Mouse (Mus musculus) heart, postnatal 0 days (tissue): ENCODE measurements around the gene Wnk1. TPM values are rescaled to one million over a fixed set of nuclear protein-coding genes. Genes with fewer than 3 reads are reported as not detected.

Experiments
- ATAC-seq: fragments of 200-750 bp; cut with Nextera tagmentation; 2 replicates; pipeline ENCODE4 v1.8.0; 2017; ENCODE audit warnings: low read depth, moderate number of reproducible peaks, moderate library complexity; ENCODE audit not compliant: insufficient read depth
- DNase-seq: peaks from one replicate; pipeline ENCODE4 v3.0.0-alpha.2; 2016; ENCODE audit warnings: low spot score
- H3K27ac ChIP-seq: fragments of 300-500 bp; sonication (generic); 2 replicates; pipeline ENCODE4 v1.5.1; 2014; ENCODE audit warnings: low read depth, mild to moderate bottlenecking
- H3K27me3 ChIP-seq: fragments of 300-500 bp; sonication (generic); 2 replicates; pipeline ENCODE4 v1.6.1; 2014; ENCODE audit warnings: low read length, mixed read lengths; ENCODE audit not compliant: control insufficient read depth, insufficient read depth
- H3K36me3 ChIP-seq: fragments of 300-500 bp; sonication (generic); replicated peaks from 2 replicates; pipeline ENCODE4 v1.6.1; 2014; ENCODE audit warnings: low read length, mixed read lengths; ENCODE audit not compliant: control insufficient read depth, insufficient read depth
- H3K4me1 ChIP-seq: fragments of 300-500 bp; sonication (generic); 2 replicates; pipeline ENCODE4 v1.6.1; 2014; ENCODE audit warnings: antibody characterized with exemption; ENCODE audit not compliant: control insufficient read depth, insufficient read depth
- H3K4me2 ChIP-seq: fragments of 300-500 bp; sonication (generic); 2 replicates; pipeline ENCODE4 v1.6.1; 2014; ENCODE audit warnings: low read depth, mild to moderate bottlenecking, low read length, moderate library complexity
- H3K4me3 ChIP-seq: fragments of 300-500 bp; sonication (generic); 2 replicates; pipeline ENCODE4 v1.5.1; 2014; ENCODE audit warnings: low read depth, low read length
- H3K9ac ChIP-seq: fragments of 300-500 bp; sonication (generic); replicated peaks from 2 replicates; pipeline ENCODE4 v1.6.1; 2014; ENCODE audit warnings: low read depth, low read length, mixed read lengths
- H3K9me3 ChIP-seq: fragments of 300-500 bp; sonication (generic); replicated peaks from 2 replicates; pipeline ENCODE4 v1.6.1; 2016; ENCODE audit warnings: low read length; ENCODE audit not compliant: control insufficient read depth
- CTCF ChIP-seq: IDR thresholded peaks from 2 replicates; pipeline ENCODE4 v1.5.1; 2016; ENCODE audit warnings: antibody characterized with exemption, control low read depth, low read depth
- EP300 ChIP-seq: IDR thresholded peaks from 2 replicates; pipeline ENCODE4 v1.6.1; 2016; ENCODE audit warnings: antibody characterized with exemption, low read depth
- WGBS: fragments of 180-500 bp; shearing (Covaris S2); extraction: QIAGEN DNeasy Blood & Tissue Kit; methylation state at CpG from one replicate; pipeline ENCODE4 v1.1.7; 2014; 5-methylcytosine and 5-hydroxymethylcytosine counted together
- polyA plus RNA-seq: library from polyadenylated mRNA; unstranded; fragments of >200 nt; fragmentation: Nextera tagmentation; extraction: Ambion mirVana; gene quantifications from 2 replicates; pipeline ENCODE4 v1.2.1, GENCODE M21; 2015
- total RNA-seq: library from RNA; depleted of rRNA; stranded (reverse); fragments of >200 nt; gene quantifications from 2 replicates; pipeline ENCODE4 v1.2.3, GENCODE M21; 2014; ENCODE audit warnings: low replicate concordance

Wnk1 gene
- total and polyA plus RNA-seq, 2 experiments from 2014 or later, result 59.2 to 179 TPM

- TF ChIP-seq EP300 (no peak), CTCF (no peak)
- no peaks in the 10 kb centered on the region for H3K9me3 ChIP-seq
- H3K27me3 ChIP-seq, result no peaks in the 10 kb centered on the region
- 89% methylated on average over 6 of the region's 6 CpGs for WGBS
- no peak overlapping the region for H3K9ac ChIP-seq
- no peaks in the 10 kb centered on the region for H3K4me1 ChIP-seq
- no peak overlapping the region for H3K27ac ChIP-seq
- no peak overlapping the region for H3K4me3 ChIP-seq
- DNase-seq, result no peak
- no peaks in the 10 kb centered on the region for H3K36me3 ChIP-seq
- H3K4me2 ChIP-seq, result no peak overlapping the region
- no peak for ATAC-seq
Observed at GRCm38 (mm10) chr6:120082251-120082950, 43.9 kb upstream of the Wnk1 start.

- no peaks in the 10 kb centered on the region for H3K9me3 ChIP-seq
- DNase-seq (no peak), ATAC-seq (no peak)
- H3K4me2 ChIP-seq, result no peak overlapping the region
- TF ChIP-seq EP300 (no peak), CTCF (no peak)
- H3K27ac ChIP-seq, result no peak overlapping the region
- no peak overlapping the region for H3K9ac ChIP-seq
- no peaks in the 10 kb centered on the region for H3K4me1 ChIP-seq
- no peak overlapping the region for H3K4me3 ChIP-seq
- 77% methylated on average over 4 of the region's 4 CpGs for WGBS
- no peaks in the 10 kb centered on the region for H3K27me3 ChIP-seq
- H3K36me3 ChIP-seq, result no peaks in the 10 kb centered on the region
Observed at GRCm38 (mm10) chr6:120081516-120081915, 43.0 kb upstream of the Wnk1 start.

- no peak overlapping the region for H3K27ac ChIP-seq
- ATAC-seq (no peak), DNase-seq (no peak)
- H3K4me1 ChIP-seq, result no peaks in the 10 kb centered on the region
- H3K9ac ChIP-seq, result no peak overlapping the region
- no peaks in the 10 kb centered on the region for H3K27me3 ChIP-seq
- no peaks in the 10 kb centered on the region for H3K9me3 ChIP-seq
- no peak overlapping the region for H3K4me2 ChIP-seq
- H3K36me3 ChIP-seq, result no peaks in the 10 kb centered on the region
- H3K4me3 ChIP-seq, result no peak overlapping the region
- 77% methylated on average over 10 of the region's 10 CpGs for WGBS
- TF ChIP-seq CTCF, result no peak
- TF ChIP-seq EP300, result no peak
Observed at GRCm38 (mm10) chr6:120079547-120079946, 41.1 kb upstream of the Wnk1 start.

- WGBS, result 76% methylated on average over 6 of the region's 6 CpGs
- H3K36me3 ChIP-seq, result no peaks in the 10 kb centered on the region
- no peak for ATAC-seq
- H3K27me3 ChIP-seq, result no peaks in the 10 kb centered on the region
- no peaks in the 10 kb centered on the region for H3K9me3 ChIP-seq
- no peak for DNase-seq
- no peaks in the 10 kb centered on the region for H3K4me1 ChIP-seq
- TF ChIP-seq EP300, result no peak
- TF ChIP-seq CTCF, result no peak
- H3K4me3 ChIP-seq, result no peak overlapping the region
- no peak overlapping the region for H3K9ac ChIP-seq
- no peak overlapping the region for H3K4me2 ChIP-seq
- no peak overlapping the region for H3K27ac ChIP-seq
Observed at GRCm38 (mm10) chr6:120076619-120077450, 38.4 kb upstream of the Wnk1 start.

GRCm38 (mm10) chr6:120072630-120073029 is 34.2 kb upstream of the Wnk1 start:
- TF ChIP-seq EP300, result no peak
- TF ChIP-seq CTCF, result no peak

More at GRCm38 (mm10) chr6:120072630-120073029, 34.2 kb upstream of the Wnk1 start:
- no peak overlapping the region for H3K27ac ChIP-seq
- no peak overlapping the region for H3K9ac ChIP-seq
- no peaks in the 10 kb centered on the region for H3K4me1 ChIP-seq
- no peaks in the 10 kb centered on the region for H3K36me3 ChIP-seq
- H3K27me3 ChIP-seq, result no peaks in the 10 kb centered on the region
- no peaks in the 10 kb centered on the region for H3K9me3 ChIP-seq
- no peak overlapping the region for H3K4me2 ChIP-seq
- no peak overlapping the region for H3K4me3 ChIP-seq
- DNase-seq (no peak), ATAC-seq (no peak)
- 65% methylated on average over 2 of the region's 2 CpGs for WGBS
